Mouse (Mus musculus) liver, adult 2 months (tissue): ENCODE results near the gene Dpm3.

ENCODE experiments used
- CTCF ChIP-seq: fragments of 200-500 bp; IDR thresholded peaks from 2 replicates; pipeline ENCODE4 v1.5.1; 2011; ENCODE audit warnings: low read depth, low read length, control low read depth
- POLR2A ChIP-seq: fragments of 200-500 bp; IDR thresholded peaks from 2 replicates; pipeline ENCODE4 v1.6.1; 2011; ENCODE audit warnings: low read length, control low read depth; ENCODE audit not compliant: insufficient read depth; ENCODE audit errors: extremely low read depth

- TF ChIP-seq CTCF (no peak), POLR2A (0 out of 2 replicates have a peak, but pooled peaks have one; percentile 19)
Measured at GRCm38 (mm10) chr3:89213803-89214530, 45.2 kb upstream of the Dpm3 start.
